Mouse (Mus musculus): ENCODE data around the gene Hoxa1.

DNA sequence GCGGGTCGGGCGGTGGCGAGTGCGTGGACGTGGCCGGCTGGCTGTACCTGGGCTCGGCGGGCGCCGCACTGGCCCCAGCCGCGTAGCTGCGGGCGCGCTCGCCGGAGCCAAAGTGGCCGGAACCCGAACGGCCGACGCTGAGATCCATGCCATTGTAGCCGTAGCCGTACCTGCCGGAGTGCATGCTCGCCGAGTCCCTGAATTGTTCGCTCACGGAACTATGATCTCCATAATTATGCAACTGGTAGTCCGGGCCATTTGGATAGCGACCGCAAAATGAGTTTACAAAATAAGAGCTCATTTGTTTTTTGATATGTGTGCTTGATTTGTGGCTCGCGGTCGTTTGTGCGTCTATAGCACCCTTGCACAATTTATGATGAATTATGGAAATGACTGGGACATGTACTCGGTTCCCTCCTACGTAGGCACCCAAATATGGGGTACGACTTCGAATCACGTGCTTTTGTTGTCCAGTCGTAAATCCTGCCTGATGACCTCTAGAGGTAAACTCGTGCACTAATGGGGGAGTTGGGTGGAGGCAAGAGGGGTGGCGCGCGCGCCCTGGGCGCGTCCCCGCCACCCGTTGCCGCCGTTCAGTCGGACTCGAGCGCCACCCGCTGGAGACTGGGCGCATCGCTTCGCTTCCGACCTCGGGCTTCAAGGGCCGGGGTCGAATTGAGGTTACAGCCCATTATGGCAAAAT lies 46.1 kb upstream of the Hoxa1 start, which contains the start of gene Hoxa5:
- TF ChIP-seq POLR2A (IDR thresholded peaks at IDR 0.05; ENCODE audit: extremely low read depth, insufficient read depth, low read length), result no peak
- peak; percentile 82 for TF ChIP-seq CTCF (IDR thresholded peaks at IDR 0.05; ENCODE audit: low read depth, low read length)

Data from liver, adult 2 months (tissue).